Mouse (Mus musculus) midbrain, embryonic 14.5 days (tissue): Measurements from ENCODE around the gene Neurl2. TPM values are rescaled to one million over a fixed set of nuclear protein-coding genes. Genes with fewer than 3 reads are reported as not detected.

Experiments used
- polyA plus RNA-seq: library from polyadenylated mRNA; unstranded; fragments of >200 nt; fragmentation: Nextera tagmentation; extraction: Ambion mirVana; gene quantifications from 2 replicates; pipeline ENCODE4 v1.2.1, GENCODE M21; 2014

Neurl2 gene
- polyA plus RNA-seq, 1 experiment from 2014 or later, result 5.1 TPM

Other genes with a start within 250 kb of the Neurl2 start
- not detected in 2 replicates for gene Wfdc6a, start 248.0 kb downstream of the Neurl2 start, polyA plus RNA-seq
- not detected in 2 replicates for gene Eppin, start 239.9 kb downstream of the Neurl2 start, polyA plus RNA-seq
- not detected in 2 replicates for gene Wfdc6b, start 219.9 kb downstream of the Neurl2 start, polyA plus RNA-seq
- not detected in 2 replicates for gene Wfdc8, start 219.8 kb downstream of the Neurl2 start, polyA plus RNA-seq
- not detected in 2 replicates for gene Wfdc16, start 194.7 kb downstream of the Neurl2 start, polyA plus RNA-seq
- gene Wfdc10, start 177.4 kb downstream of the Neurl2 start, polyA plus RNA-seq, result not detected in 2 replicates
- gene Wfdc9, start 176.9 kb downstream of the Neurl2 start, polyA plus RNA-seq, result not detected in 2 replicates
- not detected in 2 replicates for gene Wfdc11, start 159.4 kb downstream of the Neurl2 start, polyA plus RNA-seq
- gene Wfdc13, start 148.3 kb downstream of the Neurl2 start, polyA plus RNA-seq, result not detected in 2 replicates
- gene Spint4, start 135.0 kb downstream of the Neurl2 start, polyA plus RNA-seq, result not detected in 2 replicates
- not detected in 2 replicates for gene Spint5, start 118.2 kb downstream of the Neurl2 start, polyA plus RNA-seq
- gene Wfdc3, start 87.5 kb downstream of the Neurl2 start, polyA plus RNA-seq, result 0.80 and 1.1 TPM in 2 replicates
- 49.1 and 55.0 TPM in 2 replicates for gene Dnttip1, start 87.5 kb downstream of the Neurl2 start, polyA plus RNA-seq
- gene Ube2c, start 63.6 kb downstream of the Neurl2 start, polyA plus RNA-seq, result 45.9 and 85.7 TPM in 2 replicates
- gene Tnnc2, start 53.5 kb downstream of the Neurl2 start, polyA plus RNA-seq, result not detected in 2 replicates
- gene Snx21, start 47.6 kb downstream of the Neurl2 start, polyA plus RNA-seq, result 22.1 and 34.5 TPM in 2 replicates
- 17.1 and 18.5 TPM in 2 replicates for gene Acot8, start 28.6 kb downstream of the Neurl2 start, polyA plus RNA-seq
- 14.7 and 15.6 TPM in 2 replicates for gene Zswim3, start 28.4 kb downstream of the Neurl2 start, polyA plus RNA-seq
- gene Zswim1, start 10.8 kb downstream of the Neurl2 start, polyA plus RNA-seq, result 27.8 and 30.5 TPM in 2 replicates
- 0.29 TPM in 1 of 2 replicates, not detected in the other for gene Spata25, start 4.9 kb downstream of the Neurl2 start, polyA plus RNA-seq
- gene Ctsa, start 583 bp downstream of the Neurl2 start, polyA plus RNA-seq, result 77.1 and 88.2 TPM in 2 replicates
- gene Pltp, start 24.3 kb upstream of the Neurl2 start, polyA plus RNA-seq, result 29.8 and 91.1 TPM in 2 replicates
- 92.8 and 99.5 TPM in 2 replicates for gene Pcif1, start 45.8 kb upstream of the Neurl2 start, polyA plus RNA-seq
- gene Zfp335, start 78.3 kb upstream of the Neurl2 start, polyA plus RNA-seq, result 13.9 and 15.5 TPM in 2 replicates
- 29.7 and 29.9 TPM in 2 replicates for gene Mmp9, start 107.3 kb upstream of the Neurl2 start, polyA plus RNA-seq
- gene Slc12a5, start 127.3 kb upstream of the Neurl2 start, polyA plus RNA-seq, result 53.8 and 63.0 TPM in 2 replicates
- 76.6 and 105 TPM in 2 replicates for gene Ncoa5, start 201.4 kb upstream of the Neurl2 start, polyA plus RNA-seq
- gene Cd40, start 222.2 kb upstream of the Neurl2 start, polyA plus RNA-seq, result 5.1 and 7.3 TPM in 2 replicates